Mouse (Mus musculus): ENCODE data around the gene Etfb. TPM values are rescaled to one million over a fixed set of nuclear protein-coding genes. Genes with fewer than 3 reads are reported as not detected.

Gene Etfb
- polyA plus RNA-seq, 1 experiment from 2014 or later = 249 TPM

DNA sequence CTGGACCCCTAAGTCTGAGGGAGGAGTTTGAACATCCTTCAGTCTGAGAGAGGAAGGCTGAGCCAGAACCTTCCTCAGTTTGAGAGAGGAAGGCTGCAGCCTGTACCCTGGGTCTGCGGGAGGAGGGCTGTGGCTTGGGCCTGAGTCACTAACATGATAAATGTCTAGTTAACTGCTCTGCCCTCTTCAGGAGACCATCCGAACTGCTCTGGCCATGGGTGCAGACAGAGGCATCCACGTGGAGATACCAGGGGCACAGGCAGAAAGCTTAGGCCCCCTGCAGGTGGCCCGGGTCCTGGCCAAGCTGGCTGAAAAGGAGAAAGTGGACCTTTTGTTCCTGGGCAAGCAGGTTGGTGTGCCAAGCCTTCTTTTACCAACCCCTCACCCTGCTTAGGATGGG, 8.7 kb downstream of the Etfb start:
- Histone ChIP-seq H3K4me3 (no peak overlapping the region), H3K9ac (no peak overlapping the region), H3K27ac (no peak overlapping the region), H3K27me3 (replicated peaks) (no peaks in the 10 kb centered on the region), H3K4me1 (peaks cover 35% of the 10 kb centered on the region), H3K36me3 (peaks cover 73% of the 10 kb centered on the region), H3K4me2 (no peak overlapping the region), H3K9me3 (replicated peaks) (no peaks in the 10 kb centered on the region)
- WGBS (ENCODE audit: insufficient replicate concordance) = 38% methylated on average over 4 of the region's 4 CpGs
- peak; percentile 55 for ATAC-seq

DNA sequence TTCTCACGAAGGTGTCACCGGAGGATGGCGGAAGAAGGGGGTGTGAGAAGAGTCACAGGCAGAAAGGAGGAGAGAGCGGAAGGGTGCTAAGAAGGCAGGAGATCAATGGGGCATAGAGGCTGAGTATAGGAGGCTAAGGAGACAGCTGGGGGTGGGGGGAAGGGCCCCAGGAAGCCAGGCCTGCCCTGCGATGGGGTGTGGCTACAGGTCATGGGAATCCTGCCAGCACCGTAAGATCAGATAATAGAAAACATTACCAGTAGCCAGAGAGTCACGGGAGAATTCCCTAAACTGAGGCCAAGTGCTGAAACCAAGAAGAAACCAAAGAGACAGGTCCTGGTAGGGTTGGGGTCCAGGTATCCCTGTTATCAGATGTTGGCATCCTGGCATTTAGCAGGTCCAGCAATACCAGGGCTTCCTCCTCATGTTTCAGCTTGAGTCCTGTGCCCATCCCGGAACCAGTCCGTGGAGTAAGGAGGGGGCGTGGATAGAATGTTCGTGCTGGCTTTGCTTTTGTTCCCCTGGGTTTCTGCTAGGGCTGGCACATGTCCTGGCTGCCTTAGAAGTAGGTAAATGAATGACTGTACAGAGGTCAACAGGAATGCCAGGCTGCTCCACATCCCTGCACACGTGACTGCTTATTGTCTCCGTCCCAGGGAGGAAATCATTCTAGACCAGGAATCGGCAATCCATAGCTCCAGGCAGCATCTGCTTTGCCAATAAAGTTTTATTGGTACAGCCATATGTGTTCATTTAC, 9.9 kb downstream of the Etfb start:
- no peak overlapping the region for H3K4me2 ChIP-seq
- H3K4me3 ChIP-seq = no peak overlapping the region
- no peak overlapping the region for H3K27ac ChIP-seq
- H3K27me3 ChIP-seq (replicated peaks) = no peaks in the 10 kb centered on the region
- H3K4me1 ChIP-seq = peaks cover 23% of the 10 kb centered on the region
- peaks cover 78% of the 10 kb centered on the region for H3K36me3 ChIP-seq
- ATAC-seq = no peak
- no peak overlapping the region for H3K9ac ChIP-seq
- 77% methylated on average over 14 of the region's 14 CpGs for WGBS (ENCODE audit: insufficient replicate concordance)
- no peaks in the 10 kb centered on the region for H3K9me3 ChIP-seq (replicated peaks)

DNA sequence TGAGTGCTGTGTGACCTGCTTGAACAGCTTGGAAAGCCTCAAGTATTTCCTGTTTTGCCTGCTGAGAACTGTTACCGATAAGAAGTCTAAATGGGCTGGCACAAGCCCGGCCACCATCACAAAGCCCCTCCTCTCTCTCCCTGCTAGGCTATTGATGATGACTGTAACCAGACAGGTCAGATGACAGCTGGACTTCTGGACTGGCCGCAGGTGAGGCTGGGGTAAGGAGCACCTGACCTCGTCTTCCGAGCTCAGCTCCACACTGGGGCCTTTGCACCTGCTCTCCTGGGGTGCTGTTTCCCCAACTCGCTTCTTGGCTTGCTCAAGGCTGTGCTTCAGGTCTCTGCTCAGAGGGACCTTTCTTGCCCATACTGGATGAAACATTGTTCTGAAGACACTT, 10.5 kb downstream of the Etfb start:
- H3K36me3 ChIP-seq = peaks cover 77% of the 10 kb centered on the region
- H3K9me3 ChIP-seq (replicated peaks) = no peaks in the 10 kb centered on the region
- no peak overlapping the region for H3K27ac ChIP-seq
- 68% methylated on average over 6 of the region's 6 CpGs for WGBS (ENCODE audit: insufficient replicate concordance)
- no peak overlapping the region for H3K4me3 ChIP-seq
- no peak for ATAC-seq
- no peaks in the 10 kb centered on the region for H3K27me3 ChIP-seq (replicated peaks)
- H3K9ac ChIP-seq = no peak overlapping the region
- H3K4me2 ChIP-seq = no peak overlapping the region
- peaks cover 17% of the 10 kb centered on the region for H3K4me1 ChIP-seq

DNA sequence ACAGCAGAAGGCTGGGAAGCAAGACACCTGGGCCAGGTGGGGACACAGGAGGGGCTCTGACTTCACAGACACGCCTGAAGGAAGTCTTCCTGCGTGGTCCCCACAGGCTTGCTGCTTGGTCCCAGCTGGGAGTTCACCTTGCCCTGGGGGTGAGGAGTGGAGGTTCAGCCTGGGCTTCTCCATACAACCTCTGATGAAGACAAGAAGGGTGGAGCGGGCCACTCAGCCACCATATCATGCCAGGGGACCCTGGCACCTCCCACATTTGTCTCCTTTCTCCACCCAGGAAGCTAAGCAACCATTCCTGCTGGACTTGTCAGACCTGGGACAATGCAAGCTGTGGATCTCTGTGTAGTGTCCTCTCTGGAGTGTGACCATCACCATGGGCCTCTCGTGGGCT, 19.0 kb downstream of the Etfb start, which contains the start of gene Vsig10l:
Vsig10l (plus strand) TSS at position 301 of the 400 bp plus-strand sequence.
- peaks cover 22% of the 10 kb centered on the region for H3K4me1 ChIP-seq
- no peaks in the 10 kb centered on the region for H3K9me3 ChIP-seq (replicated peaks)
- H3K4me3 ChIP-seq = no peak within 1 kb of the TSS
- peaks cover 3% of the 10 kb centered on the region for H3K36me3 ChIP-seq
- H3K27ac ChIP-seq = no peak within 1 kb of the TSS
- H3K27me3 ChIP-seq (replicated peaks) = peaks cover 24% of the 10 kb centered on the region
- no peak within 1 kb of the TSS for H3K4me2 ChIP-seq
- ATAC-seq = no peak
- no peak within 1 kb of the TSS for H3K9ac ChIP-seq
- 60% methylated on average over 4 of the region's 4 CpGs for WGBS (ENCODE audit: insufficient replicate concordance)

DNA sequence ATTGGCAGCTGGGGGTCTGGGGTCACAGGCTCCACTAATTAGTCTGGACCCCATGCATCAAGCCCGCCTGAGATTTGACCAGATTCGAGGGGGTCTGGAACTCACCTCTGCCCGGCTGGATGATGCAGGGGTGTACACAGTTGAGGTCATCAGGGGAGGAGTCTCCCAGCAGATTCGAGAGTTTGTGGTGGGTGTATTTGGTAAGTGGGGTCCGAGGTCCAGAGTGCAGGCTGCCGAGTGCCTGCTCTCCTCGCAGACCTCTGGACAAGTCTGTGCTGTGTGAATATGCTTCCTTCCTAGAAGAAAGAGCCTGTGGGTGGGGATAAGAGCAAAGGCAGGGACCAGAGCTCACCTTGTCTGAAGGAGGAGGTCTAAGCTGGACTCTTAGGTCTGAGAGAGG, 20.1 kb downstream of the Etfb start:
- no peak overlapping the region for H3K27ac ChIP-seq
- H3K4me2 ChIP-seq = no peak overlapping the region
- H3K9me3 ChIP-seq (replicated peaks) = no peaks in the 10 kb centered on the region
- no peak overlapping the region for H3K9ac ChIP-seq
- H3K27me3 ChIP-seq (replicated peaks) = peaks cover 24% of the 10 kb centered on the region
- peaks cover 22% of the 10 kb centered on the region for H3K4me1 ChIP-seq
- no peak overlapping the region for H3K4me3 ChIP-seq
- H3K36me3 ChIP-seq = no peaks in the 10 kb centered on the region
- no peak for ATAC-seq
- 69% methylated on average over 7 of the region's 7 CpGs for WGBS (ENCODE audit: insufficient replicate concordance)

DNA sequence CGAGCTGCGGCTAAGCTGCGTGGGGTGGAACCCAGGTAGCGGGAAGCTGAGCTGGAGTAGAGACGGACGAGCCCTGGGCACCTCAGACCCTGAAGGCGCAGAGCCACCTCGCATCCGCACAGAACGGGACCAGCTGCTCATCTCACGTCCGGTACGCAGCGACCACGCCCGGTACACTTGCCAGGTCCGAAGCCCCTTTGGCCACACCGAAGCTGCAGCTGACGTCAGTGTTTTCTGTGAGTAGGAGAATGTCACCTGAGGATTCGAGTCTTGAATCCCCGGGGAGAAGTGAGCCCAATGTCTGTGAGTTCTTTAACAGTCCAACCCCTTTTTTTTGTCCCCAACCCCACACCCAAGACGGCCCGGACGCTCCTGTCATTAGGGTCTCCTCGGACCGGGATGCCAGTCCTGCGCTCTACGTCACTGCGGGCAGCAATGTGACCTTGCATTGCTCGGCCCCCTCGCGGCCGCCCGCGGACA, 21.0 kb downstream of the Etfb start:
- H3K4me1 ChIP-seq = peaks cover 22% of the 10 kb centered on the region
- peak overlapping the region; percentile 58 for H3K9ac ChIP-seq
- H3K4me3 ChIP-seq = peak overlapping the region; percentile 57
- H3K27ac ChIP-seq = no peak overlapping the region
- H3K27me3 ChIP-seq (replicated peaks) = peaks cover 24% of the 10 kb centered on the region
- WGBS (ENCODE audit: insufficient replicate concordance) = 4% methylated on average over 35 of the region's 35 CpGs
- ATAC-seq = no peak
- no peaks in the 10 kb centered on the region for H3K36me3 ChIP-seq
- no peaks in the 10 kb centered on the region for H3K9me3 ChIP-seq (replicated peaks)
- peak overlapping the region; percentile 89 for H3K4me2 ChIP-seq

DNA sequence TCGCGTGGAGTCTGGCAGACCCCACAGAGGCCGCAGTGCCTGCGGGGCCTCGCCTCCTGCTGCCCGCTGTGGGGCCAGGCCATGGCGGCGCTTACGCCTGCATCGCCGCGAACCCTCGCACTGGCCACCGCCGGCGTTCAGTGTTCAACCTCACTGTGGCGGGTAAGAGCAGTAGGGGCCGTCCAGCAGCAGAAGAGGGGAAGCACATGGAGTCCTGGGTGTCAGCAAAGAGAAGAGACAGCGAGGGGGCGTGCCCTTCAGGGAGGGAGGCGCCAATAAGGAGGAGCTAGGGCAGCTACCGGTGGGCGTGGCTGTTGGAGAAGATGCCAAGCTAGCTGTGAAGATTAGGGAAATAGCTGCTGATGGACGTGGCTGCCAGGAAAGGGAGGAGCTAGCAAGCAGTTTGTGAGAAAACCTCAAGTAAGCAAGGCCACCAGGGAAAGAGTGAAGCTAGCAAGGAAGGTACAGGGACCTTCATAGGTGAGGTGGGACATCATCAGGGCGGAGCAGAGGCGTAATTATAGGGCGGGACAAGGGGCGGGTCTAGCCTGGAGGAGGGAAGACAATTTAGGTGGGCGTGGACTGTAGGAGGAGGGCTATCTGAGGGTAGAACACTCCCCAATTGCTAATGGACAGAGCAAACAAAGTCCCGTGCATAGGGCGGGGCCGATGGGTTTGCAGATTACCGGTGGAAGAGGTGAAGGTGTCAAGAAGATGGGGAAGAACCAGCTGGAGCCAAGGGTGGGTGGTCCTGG, 21.6 kb downstream of the Etfb start:
- Histone ChIP-seq H3K36me3 (no peaks in the 10 kb centered on the region), H3K4me3 (peak overlapping the region; percentile 57), H3K27me3 (replicated peaks) (peaks cover 24% of the 10 kb centered on the region), H3K9ac (peak overlapping the region; percentile 58), H3K4me2 (peak overlapping the region; percentile 89), H3K27ac (0 out of 2 replicates have a peak overlapping the region, but pooled peaks have one; percentile 18), H3K4me1 (peaks cover 22% of the 10 kb centered on the region), H3K9me3 (replicated peaks) (no peaks in the 10 kb centered on the region)
- peak; percentile 89 for ATAC-seq
- WGBS (ENCODE audit: insufficient replicate concordance) = 1% methylated on average over 31 of the region's 33 CpGs

DNA sequence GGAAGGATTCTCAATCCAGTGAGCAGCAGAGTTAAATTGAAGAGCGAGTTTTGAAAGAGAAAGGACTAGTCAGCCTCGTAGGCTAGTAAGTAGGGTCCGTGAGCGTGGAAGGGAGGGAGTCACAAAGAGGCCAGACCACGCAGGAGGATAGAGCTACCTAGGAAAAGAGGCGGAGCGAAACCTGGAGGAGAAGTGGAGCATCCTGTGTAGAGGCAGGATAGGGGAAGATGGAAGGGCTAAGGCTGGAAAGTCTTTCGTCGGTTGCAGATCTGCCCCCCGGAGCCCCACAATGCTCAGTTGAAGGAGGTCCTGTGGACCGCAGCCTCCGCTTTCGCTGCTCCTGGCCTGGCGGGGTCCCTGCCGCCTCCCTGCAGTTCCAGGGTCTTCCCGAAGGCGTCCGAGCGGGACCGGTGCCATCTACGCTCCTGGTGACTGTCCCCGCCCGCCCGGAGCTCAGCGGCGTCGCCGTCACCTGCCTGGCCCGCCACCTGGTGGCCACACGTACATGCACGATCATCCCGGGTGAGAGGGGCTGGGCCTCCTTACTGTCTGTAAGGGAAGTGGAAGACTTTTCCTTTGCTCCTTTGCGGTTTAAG, 22.3 kb downstream of the Etfb start:
- peak; percentile 53 for ATAC-seq
- H3K27ac ChIP-seq = no peak overlapping the region
- under 1% methylated on average over 30 of the region's 33 CpGs for WGBS (ENCODE audit: insufficient replicate concordance)

DNA sequence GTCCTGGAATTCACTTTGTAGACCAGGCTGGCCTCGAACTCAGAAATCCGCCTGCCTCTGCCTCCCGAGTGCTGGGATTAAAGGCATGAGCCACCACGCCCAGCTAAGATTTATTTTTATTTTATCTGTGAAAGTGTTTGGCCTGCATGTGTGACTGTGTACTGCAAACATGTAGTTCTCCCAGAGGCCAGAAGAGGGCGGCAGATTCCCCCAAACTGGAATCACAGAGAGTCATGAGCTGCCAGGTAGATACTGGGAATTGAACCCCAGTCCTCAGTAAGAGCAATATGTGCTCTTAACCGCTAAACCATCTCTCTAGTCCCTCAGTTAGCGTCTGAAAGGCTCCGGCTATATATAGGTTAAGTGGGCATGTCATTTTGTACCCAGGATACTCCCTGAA, 26.5 kb downstream of the Etfb start:
- H3K27me3 ChIP-seq (replicated peaks) = peaks cover 27% of the 10 kb centered on the region
- no peaks in the 10 kb centered on the region for H3K9me3 ChIP-seq (replicated peaks)
- H3K36me3 ChIP-seq = no peaks in the 10 kb centered on the region
- no peak overlapping the region for H3K9ac ChIP-seq
- no peak overlapping the region for H3K4me2 ChIP-seq
- 30% methylated on average over 8 of the region's 8 CpGs for WGBS (ENCODE audit: insufficient replicate concordance)
- ATAC-seq = no peak
- H3K27ac ChIP-seq = no peak overlapping the region
- H3K4me3 ChIP-seq = no peak overlapping the region
- peaks cover 10% of the 10 kb centered on the region for H3K4me1 ChIP-seq

More for the DNA sequence above, 22.3 kb downstream of the Etfb start:
- peaks cover 24% of the 10 kb centered on the region for H3K27me3 ChIP-seq (replicated peaks)
- H3K4me3 ChIP-seq = peak overlapping the region; percentile 57
- H3K4me2 ChIP-seq = peak overlapping the region; percentile 89
- H3K9me3 ChIP-seq (replicated peaks) = no peaks in the 10 kb centered on the region
- peaks cover 22% of the 10 kb centered on the region for H3K4me1 ChIP-seq
- no peaks in the 10 kb centered on the region for H3K36me3 ChIP-seq
- peak overlapping the region; percentile 53 for H3K9ac ChIP-seq

DNA sequence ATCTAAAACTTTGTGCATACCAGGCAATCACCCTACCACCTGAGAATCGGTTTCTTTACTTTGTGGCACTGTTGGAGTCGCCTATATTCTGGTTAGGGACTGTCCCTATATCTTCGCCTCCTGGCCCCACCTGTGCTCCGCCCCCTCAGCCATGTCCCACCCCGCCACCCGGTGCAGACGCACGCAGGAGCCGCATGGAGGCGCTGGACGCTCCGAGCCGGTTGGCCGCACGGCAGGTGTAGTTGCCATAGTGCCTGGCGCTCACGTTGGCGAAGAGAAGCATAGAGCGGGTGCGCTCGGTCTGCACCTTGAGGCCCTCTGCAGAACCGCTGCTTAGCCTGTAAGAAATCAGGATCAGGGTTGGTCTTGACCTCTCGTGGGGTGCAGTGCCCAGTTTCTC, 31.8 kb downstream of the Etfb start:
- Histone ChIP-seq H3K4me1 (no peaks in the 10 kb centered on the region), H3K4me2 (no peak overlapping the region), H3K36me3 (no peaks in the 10 kb centered on the region), H3K4me3 (no peak overlapping the region), H3K9ac (no peak overlapping the region), H3K27ac (no peak overlapping the region), H3K27me3 (replicated peaks) (peaks cover 71% of the 10 kb centered on the region), H3K9me3 (replicated peaks) (no peaks in the 10 kb centered on the region)
- 7% methylated on average over 23 of the region's 23 CpGs for WGBS (ENCODE audit: insufficient replicate concordance)
- ATAC-seq = no peak; the same call in 1 of the 2 replicates

DNA sequence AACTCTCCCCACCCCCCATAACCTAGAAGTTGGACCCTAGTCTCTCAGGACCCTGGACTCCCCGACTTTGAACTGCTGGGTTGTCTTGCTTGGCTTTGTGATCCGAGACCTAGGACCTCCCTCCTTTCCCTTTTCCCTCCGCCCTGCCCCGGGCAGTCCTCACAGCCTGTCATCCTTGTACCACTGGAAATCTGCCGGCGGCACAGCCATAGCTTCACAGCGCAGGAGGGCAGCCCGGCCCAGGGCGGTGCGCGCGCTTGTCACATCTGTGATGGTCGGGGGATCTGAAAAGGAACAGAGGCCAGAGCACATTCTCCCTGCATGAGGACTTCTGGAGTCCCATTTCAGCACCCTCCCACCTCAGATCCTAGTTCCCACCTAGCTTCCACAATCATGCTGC, 32.5 kb downstream of the Etfb start:
- Histone ChIP-seq H3K9me3 (replicated peaks) (no peaks in the 10 kb centered on the region), H3K27me3 (replicated peaks) (peaks cover 73% of the 10 kb centered on the region), H3K4me1 (no peaks in the 10 kb centered on the region), H3K36me3 (no peaks in the 10 kb centered on the region), H3K27ac (no peak overlapping the region), H3K9ac (no peak overlapping the region), H3K4me2 (no peak overlapping the region), H3K4me3 (no peak overlapping the region)
- WGBS (ENCODE audit: insufficient replicate concordance) = 12% methylated on average over 13 of the region's 13 CpGs
- ATAC-seq = 0 out of 2 replicates have a peak, but pooled peaks have one; percentile 18

DNA sequence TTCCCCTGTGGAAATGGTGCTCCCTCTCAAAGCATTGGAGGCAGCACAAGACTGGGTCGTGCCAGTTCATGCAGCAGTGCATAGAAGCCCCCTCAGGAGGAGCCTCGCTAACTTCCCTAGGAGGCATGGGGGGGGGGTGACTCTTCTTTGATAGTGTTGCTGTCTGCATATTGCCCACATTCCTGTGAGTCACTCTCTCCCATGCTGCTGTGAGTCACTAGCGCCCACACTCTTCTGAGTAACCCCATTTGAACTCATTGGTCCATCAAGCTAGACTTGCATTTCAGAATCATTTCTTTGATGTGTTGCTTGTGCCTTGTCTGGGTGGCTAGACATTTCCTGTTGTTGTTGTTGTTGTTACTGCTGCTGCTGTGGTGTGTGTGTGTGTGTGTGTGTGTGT, 37.3 kb downstream of the Etfb start:
- no peak overlapping the region for H3K9ac ChIP-seq
- no peaks in the 10 kb centered on the region for H3K4me1 ChIP-seq
- H3K4me3 ChIP-seq = no peak overlapping the region
- H3K36me3 ChIP-seq = no peaks in the 10 kb centered on the region
- no peak overlapping the region for H3K4me2 ChIP-seq
- no peak for ATAC-seq
- no peak overlapping the region for H3K27ac ChIP-seq
- 46% methylated on average over 3 of the region's 3 CpGs for WGBS (ENCODE audit: insufficient replicate concordance)
- peaks cover 37% of the 10 kb centered on the region for H3K27me3 ChIP-seq (replicated peaks)
- H3K9me3 ChIP-seq (replicated peaks) = no peaks in the 10 kb centered on the region
